Mouse (Mus musculus) liver, embryonic 12.5 days (tissue): ENCODE results near the gene Tm4sf5. TPM values are rescaled to one million over a fixed set of nuclear protein-coding genes. Genes with fewer than 3 reads are reported as not detected.

Source experiments
- ATAC-seq: fragments of 200-750 bp; cut with Nextera tagmentation; 2 replicates; pipeline ENCODE4 v1.8.0; 2017; ENCODE audit warnings: moderate number of reproducible peaks, mild to moderate bottlenecking, moderate library complexity
- H3K27ac ChIP-seq: fragments of 300-500 bp; sonication (generic); 2 replicates; pipeline ENCODE4 v1.5.1; 2016; ENCODE audit warnings: mild to moderate bottlenecking
- H3K27me3 ChIP-seq: fragments of 300-500 bp; sonication (generic); replicated peaks from 2 replicates; pipeline ENCODE4 v1.6.1; 2016; ENCODE audit warnings: mild to moderate bottlenecking, moderate library complexity
- H3K36me3 ChIP-seq: fragments of 300-500 bp; sonication (generic); 2 replicates; pipeline ENCODE4 v1.6.1; 2016; ENCODE audit warnings: mild to moderate bottlenecking, moderate library complexity
- H3K4me1 ChIP-seq: fragments of 300-500 bp; sonication (generic); 2 replicates; pipeline ENCODE4 v1.6.1; 2016
- H3K4me2 ChIP-seq: fragments of 300-500 bp; sonication (generic); 2 replicates; pipeline ENCODE4 v1.6.1; 2016; ENCODE audit warnings: mild to moderate bottlenecking, moderate library complexity
- H3K4me3 ChIP-seq: fragments of 300-500 bp; sonication (generic); 2 replicates; pipeline ENCODE4 v1.5.1; 2016; ENCODE audit warnings: mild to moderate bottlenecking, moderate library complexity
- H3K9ac ChIP-seq: fragments of 300-500 bp; sonication (generic); 2 replicates; pipeline ENCODE4 v1.6.1; 2016; ENCODE audit warnings: mild to moderate bottlenecking, moderate library complexity
- H3K9me3 ChIP-seq: fragments of 300-500 bp; sonication (generic); replicated peaks from 2 replicates; pipeline ENCODE4 v1.6.1; 2016; ENCODE audit warnings: mild to moderate bottlenecking, moderate library complexity
- WGBS: fragments of 180-500 bp; shearing (Covaris S2); methylation state at CpG from one replicate; pipeline ENCODE4 v1.1.7; 2016; ENCODE audit not compliant: insufficient replicate concordance; 5-methylcytosine and 5-hydroxymethylcytosine counted together
- polyA plus RNA-seq: library from polyadenylated mRNA; unstranded; fragments of >200 nt; fragmentation: Nextera tagmentation; extraction: Ambion mirVana; gene quantifications from 2 replicates; pipeline ENCODE4 v1.2.1, GENCODE M21; 2016

Tm4sf5 gene
- polyA plus RNA-seq, 1 experiment from 2014 or later, result 2.9 TPM

- H3K4me2 ChIP-seq, result no peak overlapping the region
- ATAC-seq, result no peak
- 39% methylated on average over 2 of the region's 2 CpGs for WGBS
Measured at GRCm38 (mm10) chr11:70485498-70485897, 19.5 kb upstream of the Tm4sf5 start.

DNA sequence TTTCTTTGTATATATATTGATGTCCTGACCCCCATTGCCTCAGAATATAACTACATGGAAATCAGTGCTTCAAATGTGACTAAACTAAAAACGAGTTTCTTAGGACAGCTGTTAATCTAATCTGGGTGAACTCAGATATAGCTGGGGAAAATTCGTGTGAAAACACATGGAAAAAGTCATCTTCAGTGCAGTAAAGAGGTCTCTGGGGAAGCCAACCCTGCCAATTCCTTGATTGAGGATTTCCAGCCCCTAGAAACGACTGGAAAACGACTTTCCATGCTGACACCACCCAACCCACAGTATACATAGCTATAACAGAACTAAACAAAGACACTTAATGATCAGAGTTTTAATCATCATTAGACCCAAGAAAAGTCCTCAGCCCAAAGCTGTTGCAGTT lies 17.2 kb upstream of the Tm4sf5 start:
- H3K4me1 ChIP-seq, result no peaks in the 10 kb centered on the region
- H3K9me3 ChIP-seq, result no peaks in the 10 kb centered on the region
- WGBS, result 33% methylated on average over 4 of the region's 4 CpGs
- H3K36me3 ChIP-seq, result no peaks in the 10 kb centered on the region
- H3K27ac ChIP-seq, result no peak overlapping the region
- H3K27me3 ChIP-seq, result peaks cover 5% of the 10 kb centered on the region; the same call in 1 of the 2 replicates
- no peak overlapping the region for H3K9ac ChIP-seq
- no peak overlapping the region for H3K4me2 ChIP-seq
- no peak for ATAC-seq
- no peak overlapping the region for H3K4me3 ChIP-seq

More at GRCm38 (mm10) chr11:70485498-70485897, 19.5 kb upstream of the Tm4sf5 start:
- no peaks in the 10 kb centered on the region for H3K4me1 ChIP-seq
- no peak overlapping the region for H3K4me3 ChIP-seq
- H3K36me3 ChIP-seq, result no peaks in the 10 kb centered on the region
- H3K27ac ChIP-seq, result no peak overlapping the region
- no peaks in the 10 kb centered on the region for H3K9me3 ChIP-seq
- no peak overlapping the region for H3K9ac ChIP-seq
- 0 out of 2 replicates have a peak, but pooled peaks cover 5% of the 10 kb centered on the region for H3K27me3 ChIP-seq

DNA sequence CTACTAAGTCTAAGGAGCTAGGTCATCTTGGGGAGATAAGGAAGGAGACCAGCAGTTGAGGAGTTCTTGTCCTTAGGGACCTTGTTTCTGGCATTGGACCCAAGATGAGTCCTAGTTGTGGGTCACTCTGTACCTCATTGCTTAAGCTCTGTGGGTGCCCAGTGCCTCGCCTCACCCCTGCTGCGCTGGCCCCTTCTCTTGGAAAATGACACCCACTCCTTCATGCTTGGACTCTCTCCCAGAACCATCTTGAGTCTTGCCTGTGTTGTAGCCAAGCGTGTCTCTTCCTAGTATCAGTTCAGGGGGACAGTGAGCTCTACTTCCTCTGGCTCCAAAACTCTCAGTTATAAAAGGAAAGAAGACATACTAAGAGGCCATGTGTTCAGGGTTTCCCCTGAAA lies 15.9 kb upstream of the Tm4sf5 start:
- WGBS, result 70% methylated on average over 3 of the region's 3 CpGs
- no peak overlapping the region for H3K4me2 ChIP-seq
- no peak overlapping the region for H3K4me3 ChIP-seq
- no peaks in the 10 kb centered on the region for H3K36me3 ChIP-seq
- H3K9ac ChIP-seq, result no peak overlapping the region
- ATAC-seq, result no peak
- no peaks in the 10 kb centered on the region for H3K4me1 ChIP-seq
- H3K9me3 ChIP-seq, result no peaks in the 10 kb centered on the region
- peaks cover 5% of the 10 kb centered on the region; the same call in 1 of the 2 replicates for H3K27me3 ChIP-seq
- H3K27ac ChIP-seq, result no peak overlapping the region

DNA sequence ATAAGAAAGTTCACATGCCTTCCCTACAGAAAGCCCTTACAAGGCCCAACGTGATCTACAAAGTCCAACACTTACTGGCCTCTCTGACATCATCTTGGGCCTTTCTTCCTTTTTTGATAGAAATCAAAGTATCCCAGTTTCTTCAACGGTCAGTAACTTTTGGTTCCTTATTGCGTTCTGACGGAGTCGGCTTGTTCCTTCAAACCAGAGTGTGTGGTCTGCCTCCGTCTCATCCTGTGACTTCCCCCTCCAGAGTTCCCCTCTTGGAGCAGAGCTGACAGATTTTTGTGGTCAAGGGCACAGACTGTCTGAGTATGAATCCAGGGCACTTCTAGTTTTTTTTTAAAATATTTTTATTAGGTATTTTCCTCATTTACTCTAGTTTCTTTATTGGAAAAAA lies 15.4 kb upstream of the Tm4sf5 start:
- WGBS, result 16% methylated on average over 6 of the region's 6 CpGs
- Histone ChIP-seq H3K9me3 (no peaks in the 10 kb centered on the region), H3K27me3 (peaks cover 5% of the 10 kb centered on the region; the same call in 1 of the 2 replicates), H3K36me3 (no peaks in the 10 kb centered on the region), H3K4me1 (no peaks in the 10 kb centered on the region), H3K4me2 (no peak overlapping the region), H3K27ac (no peak overlapping the region), H3K9ac (no peak overlapping the region), H3K4me3 (no peak overlapping the region)
- no peak for ATAC-seq

GRCm38 (mm10) chr11:70499566-70500475 lies 5.2 kb upstream of the Tm4sf5 start:
- peaks cover 4% of the 10 kb centered on the region for H3K4me1 ChIP-seq
- no peak overlapping the region for H3K4me2 ChIP-seq
- H3K4me3 ChIP-seq, result no peak overlapping the region
- no peaks in the 10 kb centered on the region for H3K9me3 ChIP-seq
- H3K27me3 ChIP-seq, result peaks cover 16% of the 10 kb centered on the region; the same call in 1 of the 2 replicates
- no peak overlapping the region for H3K27ac ChIP-seq
- no peaks in the 10 kb centered on the region for H3K36me3 ChIP-seq
- WGBS, result 61% methylated on average over 14 of the region's 14 CpGs
- no peak overlapping the region for H3K9ac ChIP-seq
- no peak for ATAC-seq

GRCm38 (mm10) chr11:70500476-70500812 lies 4.6 kb upstream of the Tm4sf5 start:
- Histone ChIP-seq H3K9me3 (no peaks in the 10 kb centered on the region), H3K27me3 (peaks cover 19% of the 10 kb centered on the region; the same call in 1 of the 2 replicates), H3K4me1 (peaks cover 10% of the 10 kb centered on the region), H3K36me3 (no peaks in the 10 kb centered on the region), H3K9ac (no peak overlapping the region), H3K27ac (no peak overlapping the region), H3K4me2 (no peak overlapping the region), H3K4me3 (no peak overlapping the region)
- ATAC-seq, result no peak
- WGBS, result 87% methylated on average over 1 of the region's 1 CpGs

DNA sequence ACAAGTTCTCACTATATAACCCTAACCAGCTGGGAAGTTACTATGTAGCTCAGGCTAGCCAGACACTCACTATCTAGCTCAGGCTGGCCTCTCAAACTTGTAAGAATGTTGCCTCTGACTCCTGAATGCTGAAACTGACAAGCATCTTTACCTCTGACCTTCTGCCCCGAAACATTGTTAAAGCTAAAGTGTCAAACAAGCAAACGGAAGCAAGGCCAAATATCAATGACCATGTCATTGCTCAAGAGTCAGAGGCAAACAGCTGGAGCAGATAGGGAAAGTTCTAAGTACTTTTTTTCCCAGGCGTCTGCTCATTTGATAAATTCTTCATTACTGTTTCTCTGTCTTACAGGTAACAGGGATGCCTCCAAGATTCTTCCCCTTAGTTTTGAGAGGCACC lies 3.0 kb upstream of the Tm4sf5 start:
- 0 out of 2 replicates have a peak, but pooled peaks cover 19% of the 10 kb centered on the region for H3K27me3 ChIP-seq
- ATAC-seq, result no peak

GRCm38 (mm10) chr11:70506385-70506784 lies 1.3 kb downstream of the Tm4sf5 start:
- Histone ChIP-seq H3K4me1 (peaks cover 25% of the 10 kb centered on the region), H3K9me3 (no peaks in the 10 kb centered on the region), H3K27me3 (peaks cover 54% of the 10 kb centered on the region), H3K27ac (no peak overlapping the region), H3K36me3 (no peaks in the 10 kb centered on the region), H3K9ac (no peak overlapping the region), H3K4me3 (no peak overlapping the region), H3K4me2 (peak overlapping the region; percentile 37)
- no peak for ATAC-seq
- WGBS, result 18% methylated on average over 4 of the region's 4 CpGs

More for the DNA sequence above, 3.0 kb upstream of the Tm4sf5 start:
- H3K4me3 ChIP-seq, result no peak overlapping the region
- H3K9ac ChIP-seq, result no peak overlapping the region
- no peak overlapping the region for H3K27ac ChIP-seq
- no peak overlapping the region for H3K4me2 ChIP-seq
- peaks cover 21% of the 10 kb centered on the region for H3K4me1 ChIP-seq
- WGBS, result 39% methylated on average over 3 of the region's 3 CpGs
- H3K36me3 ChIP-seq, result no peaks in the 10 kb centered on the region
- H3K9me3 ChIP-seq, result no peaks in the 10 kb centered on the region

DNA sequence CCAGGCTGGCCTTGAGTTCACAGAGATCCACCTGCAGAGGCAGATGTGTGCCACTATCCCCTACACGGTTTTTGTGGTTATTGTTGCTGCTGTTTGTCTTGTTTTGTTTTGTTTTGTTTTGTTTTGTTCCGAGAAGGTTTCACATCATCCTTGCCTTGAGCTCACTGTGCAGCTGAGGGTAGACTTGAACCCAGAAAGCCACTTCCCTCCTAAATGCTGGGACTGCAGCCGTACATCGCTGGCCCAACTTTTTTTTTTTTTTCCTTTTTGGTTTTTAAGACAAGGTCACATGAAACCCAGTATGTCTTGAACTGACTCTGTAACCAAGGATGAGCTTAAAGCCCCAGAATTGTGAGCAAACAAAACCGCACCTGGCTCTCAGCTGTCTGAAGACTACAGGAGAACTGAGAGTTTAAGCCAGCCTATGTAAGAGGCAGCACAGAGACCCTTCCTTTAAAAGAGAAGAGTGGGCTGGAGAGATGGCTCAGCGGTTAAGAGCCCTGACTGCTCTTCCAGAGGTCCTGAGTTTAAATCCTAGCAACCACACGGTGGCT lies 2.0 kb downstream of the Tm4sf5 start:
- H3K9me3 ChIP-seq, result no peaks in the 10 kb centered on the region
- WGBS, result 61% methylated on average over 7 of the region's 7 CpGs
- no peak overlapping the region for H3K9ac ChIP-seq
- no peak overlapping the region for H3K4me3 ChIP-seq
- H3K27ac ChIP-seq, result no peak overlapping the region
- peaks cover 50% of the 10 kb centered on the region for H3K27me3 ChIP-seq
- no peaks in the 10 kb centered on the region for H3K36me3 ChIP-seq
- ATAC-seq, result no peak
- no peak overlapping the region for H3K4me2 ChIP-seq
- H3K4me1 ChIP-seq, result peaks cover 26% of the 10 kb centered on the region

GRCm38 (mm10) chr11:70509753-70510564 lies 4.9 kb downstream of the Tm4sf5 start:
- peaks cover 55% of the 10 kb centered on the region for H3K27me3 ChIP-seq
- WGBS, result 11% methylated on average over 19 of the region's 19 CpGs
- H3K27ac ChIP-seq, result no peak overlapping the region
- H3K4me2 ChIP-seq, result peak overlapping the region; percentile 8; the same call in 1 of the 2 replicates
- peaks cover 27% of the 10 kb centered on the region for H3K4me1 ChIP-seq
- no peaks in the 10 kb centered on the region for H3K36me3 ChIP-seq
- no peak overlapping the region for H3K9ac ChIP-seq
- no peak for ATAC-seq
- H3K9me3 ChIP-seq, result no peaks in the 10 kb centered on the region
- H3K4me3 ChIP-seq, result no peak overlapping the region

DNA sequence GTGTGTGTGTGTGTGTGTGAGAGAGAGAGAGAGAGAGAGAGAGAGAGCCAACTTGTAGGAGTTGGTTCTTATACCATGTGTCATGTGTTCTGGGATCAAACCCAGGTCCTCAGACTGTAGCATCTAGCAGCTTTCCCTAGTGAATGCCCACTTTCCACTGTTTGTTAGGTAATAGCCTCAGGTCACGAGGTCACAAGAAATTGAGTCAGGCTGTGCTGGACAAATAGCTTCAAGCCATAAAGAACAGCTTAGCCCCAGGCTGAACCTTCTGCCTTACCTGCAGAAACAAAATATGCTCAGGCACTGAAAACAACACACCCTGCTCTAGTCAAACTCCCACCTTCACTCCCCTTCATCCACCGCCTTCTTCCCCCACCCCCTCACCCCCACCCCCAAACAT lies 6.2 kb downstream of the Tm4sf5 start:
- Histone ChIP-seq H3K27me3 (peaks cover 50% of the 10 kb centered on the region), H3K4me3 (no peak overlapping the region), H3K4me2 (no peak overlapping the region), H3K27ac (no peak overlapping the region), H3K4me1 (peaks cover 14% of the 10 kb centered on the region; the same call in 1 of the 2 replicates), H3K9ac (no peak overlapping the region), H3K9me3 (no peaks in the 10 kb centered on the region), H3K36me3 (no peaks in the 10 kb centered on the region)
- ATAC-seq, result no peak
- 47% methylated on average over 2 of the region's 2 CpGs for WGBS

DNA sequence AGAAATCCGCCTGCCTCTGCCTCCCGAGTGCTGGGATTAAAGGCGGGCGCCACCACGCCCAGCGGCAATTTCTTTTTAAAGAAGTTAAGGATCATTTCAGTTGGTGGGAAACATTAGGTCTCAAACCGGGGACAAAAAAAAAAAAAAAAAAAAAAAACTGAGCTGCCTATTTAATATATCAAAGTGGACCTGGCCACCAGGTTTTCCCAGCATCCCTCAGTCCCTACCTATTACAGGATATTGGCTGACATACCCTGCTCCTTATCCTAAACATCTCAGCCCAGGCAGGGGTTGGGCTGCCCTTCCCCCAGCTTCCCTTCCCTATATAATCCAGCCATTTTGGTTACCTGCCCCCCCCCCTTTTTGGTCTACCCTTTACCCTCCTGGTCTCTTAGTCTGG lies 6.8 kb downstream of the Tm4sf5 start:
- Histone ChIP-seq H3K27ac (no peak overlapping the region), H3K27me3 (peaks cover 50% of the 10 kb centered on the region), H3K4me1 (peaks cover 11% of the 10 kb centered on the region; the same call in 1 of the 2 replicates), H3K4me2 (no peak overlapping the region), H3K36me3 (no peaks in the 10 kb centered on the region), H3K4me3 (no peak overlapping the region), H3K9ac (no peak overlapping the region), H3K9me3 (no peaks in the 10 kb centered on the region)
- 80% methylated on average over 7 of the region's 7 CpGs for WGBS
- no peak for ATAC-seq
